Mouse (Mus musculus) thymus, adult 2 months (tissue): ENCODE data around the gene Etl4.

Experiments
- CTCF ChIP-seq: fragments of 200-500 bp; IDR thresholded peaks from 2 replicates; pipeline ENCODE4 v1.5.1; 2012; ENCODE audit warnings: mild to moderate bottlenecking, control low read depth, low read length, moderate library complexity, borderline replicate concordance; ENCODE audit not compliant: control insufficient read depth, poor library complexity, insufficient read depth; ENCODE audit errors: extremely low read depth
- POLR2A ChIP-seq: fragments of 200-500 bp; IDR thresholded peaks from 2 replicates; pipeline ENCODE4 v1.6.1; 2012; ENCODE audit warnings: mild to moderate bottlenecking, low read length, control low read depth, moderate library complexity; ENCODE audit not compliant: control insufficient read depth, poor library complexity, insufficient read depth; ENCODE audit errors: extremely low read depth

- TF ChIP-seq POLR2A = no peak
- TF ChIP-seq CTCF = no peak
These were observed 843.9 kb downstream of the Etl4 start for GRCm38 (mm10) chr2:20753282-20754110.
